Mouse (Mus musculus): Measurements from ENCODE around the gene 5730409E04Rik. TPM values are rescaled to one million over a fixed set of nuclear protein-coding genes. Genes with fewer than 3 reads are reported as not detected.

The 5730409E04Rik gene
- 0.94 and 1.3 TPM in 2 replicates for polyA plus RNA-seq (2016; fragmentation: Nextera tagmentation; extraction: Ambion mirVana)

DNA sequence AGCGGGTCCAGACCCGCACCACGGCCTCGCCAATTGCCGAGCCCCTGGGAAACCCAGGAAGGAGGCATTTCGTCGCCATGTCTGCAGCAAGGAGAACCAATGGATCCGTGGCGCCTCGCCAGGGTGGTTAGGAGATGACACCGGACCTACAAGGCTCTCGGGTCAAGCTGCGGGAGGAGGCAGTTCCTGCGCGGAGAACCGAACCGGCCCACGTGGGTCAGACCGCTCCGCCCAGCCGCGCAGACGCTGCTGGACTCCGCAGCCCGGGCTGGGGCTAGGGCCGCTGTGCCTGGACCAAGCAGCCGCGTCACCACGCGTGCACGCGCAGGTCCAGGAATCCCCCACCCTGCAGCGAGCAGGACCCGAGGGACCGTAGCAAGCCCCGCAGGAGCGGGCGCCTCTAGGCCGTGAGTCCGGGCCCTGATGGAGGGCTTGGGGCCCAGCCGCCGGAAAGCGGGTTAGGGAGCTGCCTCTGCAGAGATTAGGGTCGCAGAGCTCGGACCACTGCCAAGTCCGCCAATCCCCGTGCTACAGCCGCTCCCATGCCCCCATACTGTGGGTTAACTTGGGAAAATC, at the start of gene 5730409E04Rik:
TSS of gene 5730409E04Rik (plus strand) at position 213 of the 576 bp plus-strand sequence.
- 2% methylated on average over 48 of the region's 48 CpGs for WGBS
- H3K27me3 ChIP-seq (ENCODE audit: poor library complexity, severe bottlenecking), result peaks cover 95% of the 10 kb centered on the region

DNA sequence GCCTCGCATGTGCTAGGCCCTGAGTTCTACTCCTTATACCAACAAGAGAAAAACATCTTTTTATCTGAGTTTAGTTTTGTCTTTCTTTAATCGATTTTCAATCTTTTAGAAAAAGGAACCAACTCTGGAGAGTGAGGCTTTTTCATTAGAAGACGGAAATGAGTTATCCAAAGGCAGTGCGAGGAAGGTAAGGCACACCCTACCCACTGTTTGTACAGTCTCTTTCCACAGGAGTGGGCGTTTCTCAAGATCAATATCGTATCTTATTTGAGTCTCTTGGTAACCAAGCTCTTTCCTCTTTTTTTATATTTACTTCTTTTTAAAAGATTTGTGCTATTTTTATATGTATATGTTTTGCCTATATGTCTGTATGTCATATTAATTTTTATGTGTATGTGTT, 45.8 kb upstream of the 5730409E04Rik start:
- Histone ChIP-seq H3K36me3 (replicated peaks) (peaks cover 99% of the 10 kb centered on the region), H3K4me1 (no peaks in the 10 kb centered on the region), H3K9me3 (no peaks in the 10 kb centered on the region), H3K4me3 (no peak overlapping the region), H3K27me3 (ENCODE audit: poor library complexity, severe bottlenecking) (no peaks in the 10 kb centered on the region), H3K27ac (no peak overlapping the region)
- 94% methylated on average over 6 of the region's 6 CpGs for WGBS
- no peak for DNase-seq (ENCODE audit: extremely low spot score, low spot score)

More for the DNA sequence above, at the start of gene 5730409E04Rik:
- H3K27ac ChIP-seq, result peak within 1 kb of the TSS; percentile 91
- no peaks in the 10 kb centered on the region for H3K9me3 ChIP-seq
- 0 out of 2 replicates have a peak, but pooled peaks cover 7% of the 10 kb centered on the region for H3K36me3 ChIP-seq (replicated peaks)
- H3K4me3 ChIP-seq, result peak within 1 kb of the TSS; percentile 70
- H3K4me1 ChIP-seq, result peaks cover 20% of the 10 kb centered on the region
- DNase-seq (ENCODE audit: extremely low spot score, low spot score), result peak; percentile 63

DNA sequence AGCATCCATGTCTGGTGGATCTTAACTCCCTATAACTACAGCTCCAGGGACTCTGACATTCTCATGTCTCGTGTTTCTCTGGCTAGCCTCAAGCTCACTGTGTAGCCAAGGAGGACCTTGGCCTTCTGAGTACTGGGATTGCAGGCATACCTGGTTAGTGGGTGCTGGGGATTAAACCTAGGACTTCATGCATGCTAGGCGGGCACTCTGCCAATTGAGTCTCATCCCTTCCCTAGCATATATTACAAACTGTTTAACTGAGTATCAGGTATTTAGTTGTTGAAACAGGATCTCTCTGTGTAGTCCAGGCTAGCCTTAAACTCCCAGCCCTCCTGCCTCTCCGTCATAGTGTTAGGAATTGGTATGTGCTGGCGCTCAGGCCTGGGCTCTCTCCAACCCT, 42.4 kb upstream of the 5730409E04Rik start:
- Histone ChIP-seq H3K27ac (no peak overlapping the region), H3K36me3 (replicated peaks) (peaks cover 100% of the 10 kb centered on the region), H3K9me3 (no peaks in the 10 kb centered on the region), H3K4me1 (no peaks in the 10 kb centered on the region), H3K27me3 (ENCODE audit: poor library complexity, severe bottlenecking) (no peaks in the 10 kb centered on the region), H3K4me3 (no peak overlapping the region)
- DNase-seq (ENCODE audit: extremely low spot score, low spot score), result no peak
- WGBS, result 92% methylated on average over 4 of the region's 4 CpGs

DNA sequence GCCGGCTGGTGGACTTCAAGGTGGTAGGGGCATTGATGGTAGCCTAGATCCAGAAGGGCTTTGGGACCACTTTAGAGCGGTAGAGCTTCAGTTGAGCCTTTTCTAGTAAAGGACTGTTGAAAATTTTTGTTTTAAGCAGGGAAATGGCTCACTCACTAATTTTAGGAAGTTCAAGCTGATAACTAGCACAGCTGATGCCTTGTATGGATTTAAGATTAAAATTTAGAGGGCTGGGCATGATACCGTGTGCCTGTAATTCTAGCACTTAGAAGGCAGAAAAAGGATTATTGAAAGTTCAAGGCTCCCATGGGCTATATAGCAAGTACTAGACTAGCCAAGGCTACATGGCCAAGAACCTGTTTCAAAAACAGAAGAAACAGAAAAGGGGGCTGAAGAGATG, 39.8 kb upstream of the 5730409E04Rik start:
- no peak for DNase-seq (ENCODE audit: extremely low spot score, low spot score)
- WGBS, result 93% methylated on average over 3 of the region's 3 CpGs
- H3K4me1 ChIP-seq, result no peaks in the 10 kb centered on the region
- no peaks in the 10 kb centered on the region for H3K27me3 ChIP-seq (ENCODE audit: poor library complexity, severe bottlenecking)
- no peak overlapping the region for H3K27ac ChIP-seq
- peaks cover 100% of the 10 kb centered on the region for H3K36me3 ChIP-seq (replicated peaks)
- H3K9me3 ChIP-seq, result peaks cover 11% of the 10 kb centered on the region; the same call in 1 of the 2 replicates
- H3K4me3 ChIP-seq, result no peak overlapping the region

DNA sequence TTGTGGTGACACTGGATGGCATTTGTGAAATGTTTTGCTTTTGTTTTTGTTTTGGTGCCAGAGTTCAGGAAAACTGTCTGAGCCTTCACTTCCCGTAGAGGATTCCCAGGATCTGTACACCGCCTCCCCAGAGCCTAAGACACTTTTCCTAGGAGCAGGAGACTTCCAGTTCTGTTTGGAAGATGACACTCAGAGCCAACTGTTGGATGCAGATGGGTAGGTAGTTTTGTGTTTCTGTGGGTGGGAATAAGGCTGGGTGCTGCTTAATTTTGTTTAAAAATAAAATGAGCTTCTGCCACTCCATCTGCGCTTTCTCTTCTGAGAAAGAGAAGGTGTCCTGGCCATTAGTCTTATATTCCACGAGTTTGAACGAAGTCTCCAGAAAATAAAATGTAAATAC, 33.3 kb upstream of the 5730409E04Rik start:
- Histone ChIP-seq H3K36me3 (replicated peaks) (peaks cover 100% of the 10 kb centered on the region), H3K9me3 (peaks cover 12% of the 10 kb centered on the region; the same call in 1 of the 2 replicates), H3K4me3 (no peak overlapping the region), H3K27me3 (ENCODE audit: poor library complexity, severe bottlenecking) (no peaks in the 10 kb centered on the region), H3K4me1 (no peaks in the 10 kb centered on the region), H3K27ac (no peak overlapping the region)
- 98% methylated on average over 5 of the region's 5 CpGs for WGBS
- no peak for DNase-seq (ENCODE audit: extremely low spot score, low spot score)

DNA sequence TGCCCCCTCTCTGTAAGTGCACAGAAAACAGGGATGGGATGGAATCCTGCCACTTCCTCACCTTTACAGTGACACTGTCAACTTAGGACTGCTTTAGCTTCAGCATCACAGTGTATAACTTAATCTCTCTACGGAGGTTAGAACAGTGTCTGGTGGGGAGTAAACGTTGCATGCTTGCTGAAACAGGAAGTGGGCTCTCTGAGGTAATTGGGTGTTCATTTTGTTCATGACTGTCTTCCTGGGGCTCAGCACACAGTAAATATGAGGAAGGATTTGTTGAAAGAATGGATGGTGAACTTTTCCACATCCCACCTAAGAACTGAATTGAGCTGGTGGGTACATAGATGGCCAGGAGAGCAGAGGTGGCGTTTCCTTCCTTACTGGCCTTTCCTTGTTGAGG, 31.7 kb upstream of the 5730409E04Rik start:
- no peak overlapping the region for H3K27ac ChIP-seq
- H3K36me3 ChIP-seq (replicated peaks), result peaks cover 100% of the 10 kb centered on the region
- no peaks in the 10 kb centered on the region for H3K4me1 ChIP-seq
- H3K9me3 ChIP-seq, result peaks cover 12% of the 10 kb centered on the region; the same call in 1 of the 2 replicates
- DNase-seq (ENCODE audit: extremely low spot score, low spot score), result no peak
- H3K4me3 ChIP-seq, result no peak overlapping the region
- WGBS, result 94% methylated on average over 3 of the region's 3 CpGs
- no peaks in the 10 kb centered on the region for H3K27me3 ChIP-seq (ENCODE audit: poor library complexity, severe bottlenecking)

DNA sequence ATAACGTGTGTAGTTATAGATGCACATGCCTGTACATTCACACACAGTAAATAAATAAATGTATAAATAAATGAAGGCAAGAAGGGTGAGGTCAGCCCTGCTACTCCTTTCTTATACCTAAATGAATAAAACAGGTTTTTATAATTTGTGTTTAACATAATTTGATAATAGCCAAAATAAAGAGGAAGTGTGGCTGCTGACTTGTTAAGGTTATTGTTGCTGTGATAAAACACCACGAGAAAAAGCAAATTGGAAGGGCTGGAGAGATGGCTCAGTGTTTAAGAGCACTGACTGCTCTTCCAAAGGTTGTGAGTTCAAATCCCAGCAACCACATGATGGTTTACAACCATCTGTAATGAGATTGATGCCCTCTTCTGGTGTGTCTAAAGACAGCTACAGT, 30.5 kb upstream of the 5730409E04Rik start:
- Histone ChIP-seq H3K9me3 (peaks cover 8% of the 10 kb centered on the region; the same call in 1 of the 2 replicates), H3K4me3 (no peak overlapping the region), H3K27me3 (ENCODE audit: poor library complexity, severe bottlenecking) (no peaks in the 10 kb centered on the region), H3K4me1 (no peaks in the 10 kb centered on the region), H3K27ac (no peak overlapping the region), H3K36me3 (replicated peaks) (peaks cover 100% of the 10 kb centered on the region)
- 90% methylated on average over 2 of the region's 2 CpGs for WGBS
- DNase-seq (ENCODE audit: extremely low spot score, low spot score), result no peak

DNA sequence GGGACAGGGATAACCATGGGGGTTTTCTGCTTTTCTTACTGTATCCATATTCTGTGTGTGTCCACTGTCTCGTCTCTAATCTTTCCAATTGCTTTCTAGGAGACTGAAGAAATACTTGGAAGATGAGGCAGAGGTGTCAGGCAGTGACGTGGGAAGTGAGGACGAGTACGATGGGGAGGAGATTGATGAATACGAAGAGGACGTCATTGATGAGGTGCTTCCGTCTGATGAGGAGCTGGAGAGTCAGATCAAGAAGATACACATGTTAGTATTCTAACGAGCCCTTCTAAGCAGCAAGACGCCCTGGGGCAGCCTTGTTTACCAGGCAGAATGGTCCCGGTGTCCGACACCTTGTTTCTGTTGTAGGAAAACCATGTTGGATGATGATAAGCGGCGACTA, 23.9 kb upstream of the 5730409E04Rik start:
- Histone ChIP-seq H3K27me3 (ENCODE audit: poor library complexity, severe bottlenecking) (no peaks in the 10 kb centered on the region), H3K4me1 (no peaks in the 10 kb centered on the region), H3K36me3 (replicated peaks) (peaks cover 100% of the 10 kb centered on the region), H3K4me3 (no peak overlapping the region), H3K9me3 (peaks cover 10% of the 10 kb centered on the region; the same call in 1 of the 2 replicates), H3K27ac (no peak overlapping the region)
- no peak for DNase-seq (ENCODE audit: extremely low spot score, low spot score)
- 96% methylated on average over 13 of the region's 13 CpGs for WGBS

DNA sequence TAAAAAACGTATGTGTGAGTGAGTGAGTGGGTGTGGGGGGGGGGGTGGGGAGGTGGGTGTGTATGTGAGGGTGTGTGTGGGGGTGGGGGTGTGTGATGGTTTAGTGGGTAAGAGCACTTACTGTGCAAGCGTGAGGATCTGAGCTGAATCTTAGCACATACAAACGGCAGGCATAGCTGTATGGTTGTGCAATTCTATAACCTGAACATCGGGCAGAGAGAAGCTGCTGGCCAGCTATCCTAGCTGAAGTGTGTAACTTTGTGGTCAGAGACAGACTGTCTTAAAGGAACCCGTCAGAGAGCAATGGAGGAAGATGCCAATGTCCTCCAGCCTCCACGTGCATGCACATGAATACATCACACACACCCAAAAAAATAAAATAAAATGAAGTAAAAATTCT, 17.6 kb upstream of the 5730409E04Rik start:
- no peak overlapping the region for H3K27ac ChIP-seq
- H3K4me1 ChIP-seq, result no peaks in the 10 kb centered on the region
- peaks cover 82% of the 10 kb centered on the region for H3K36me3 ChIP-seq (replicated peaks)
- no peaks in the 10 kb centered on the region for H3K27me3 ChIP-seq (ENCODE audit: poor library complexity, severe bottlenecking)
- peaks cover under 1% of the 10 kb centered on the region; the same call in 1 of the 2 replicates for H3K9me3 ChIP-seq
- no peak overlapping the region for H3K4me3 ChIP-seq
- WGBS, result 92% methylated on average over 6 of the region's 6 CpGs
- DNase-seq (ENCODE audit: extremely low spot score, low spot score), result no peak

DNA sequence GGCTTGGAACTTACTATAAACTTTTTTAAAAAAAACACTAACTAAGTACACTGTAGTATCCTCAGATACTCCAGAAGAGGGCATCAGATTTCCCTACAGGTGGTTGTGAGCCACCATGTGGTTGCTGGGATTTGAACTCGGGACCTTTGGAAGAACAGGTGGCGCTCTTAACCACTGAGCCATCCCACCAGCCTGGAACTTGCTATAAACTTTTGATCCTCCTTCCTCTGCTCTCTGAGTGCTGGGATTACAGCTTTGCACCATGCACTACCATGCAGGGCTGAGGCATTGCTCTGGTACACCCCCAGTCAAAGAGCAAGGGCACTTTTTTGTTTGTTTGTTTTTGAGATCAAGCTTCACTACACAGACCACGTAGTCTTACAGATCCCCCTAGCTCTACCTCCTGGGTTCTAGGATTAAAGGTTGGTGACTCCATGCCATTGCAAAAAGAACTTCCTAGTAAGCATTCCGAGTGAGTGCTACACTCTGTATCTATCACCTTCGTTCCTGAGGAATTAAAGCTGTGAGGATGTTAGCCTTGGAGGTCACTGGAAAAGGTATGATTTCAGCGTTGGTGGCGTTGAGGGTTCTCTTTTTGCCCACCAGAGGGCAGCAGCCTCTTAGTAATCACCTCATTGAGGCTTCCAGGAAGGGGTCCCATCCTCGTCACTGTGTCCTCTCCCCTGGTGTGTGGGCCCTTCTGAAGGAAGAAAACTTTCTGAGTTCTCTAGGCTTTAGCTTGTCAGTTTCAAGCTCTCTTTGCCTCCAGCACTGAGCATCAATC, 9.5 kb upstream of the 5730409E04Rik start:
- H3K9me3 ChIP-seq, result no peaks in the 10 kb centered on the region
- H3K4me1 ChIP-seq, result peaks cover 35% of the 10 kb centered on the region
- DNase-seq (ENCODE audit: extremely low spot score, low spot score), result peak; percentile 73
- no peak overlapping the region for H3K27ac ChIP-seq
- peaks cover under 1% of the 10 kb centered on the region; the same call in 1 of the 2 replicates for H3K36me3 ChIP-seq (replicated peaks)
- H3K27me3 ChIP-seq (ENCODE audit: poor library complexity, severe bottlenecking), result peaks cover 76% of the 10 kb centered on the region
- no peak overlapping the region for H3K4me3 ChIP-seq
- WGBS, result 35% methylated on average over 8 of the region's 8 CpGs

DNA sequence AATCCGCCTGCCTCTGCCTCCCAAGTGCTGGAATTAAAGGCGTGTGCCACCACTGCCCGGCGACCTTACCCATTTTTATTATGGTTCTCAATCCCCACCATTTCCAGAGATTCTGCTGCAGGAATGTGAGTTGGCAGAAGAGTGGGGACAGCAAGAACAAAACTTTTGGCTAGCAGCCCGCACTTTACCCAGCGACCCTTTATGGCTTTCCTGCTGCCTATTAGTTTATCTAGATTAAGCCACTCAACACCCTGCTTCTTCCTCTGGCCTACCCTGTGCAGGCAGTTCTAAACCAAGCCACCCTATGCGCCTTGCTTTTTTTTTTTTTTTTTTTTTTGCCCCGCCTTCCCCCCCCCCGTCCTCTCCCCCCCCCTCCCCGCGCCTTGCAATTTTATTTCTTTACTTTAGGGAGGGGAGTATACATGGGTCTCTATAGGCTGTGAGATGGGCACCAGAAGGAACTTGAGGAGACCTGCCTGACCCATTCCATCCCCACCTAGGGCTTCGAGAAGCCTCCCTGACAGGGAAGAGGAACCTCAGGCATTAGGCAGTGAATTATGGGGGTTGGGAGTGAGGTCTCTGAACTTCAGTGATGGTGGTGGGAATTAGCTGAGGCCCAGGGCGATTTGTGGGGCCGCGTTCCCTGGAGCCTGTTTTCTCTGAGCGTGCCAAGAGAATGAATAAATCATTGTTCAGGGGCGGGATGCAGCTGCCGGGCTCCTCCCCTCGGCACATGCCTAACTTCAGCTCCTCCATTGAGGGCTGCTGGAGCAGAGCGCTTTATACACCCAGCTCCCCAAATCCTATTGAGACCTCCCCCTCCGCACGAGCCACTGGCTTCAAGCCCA, 7.8 kb upstream of the 5730409E04Rik start:
- peak overlapping the region; percentile 80 for H3K27ac ChIP-seq
- WGBS, result 24% methylated on average over 20 of the region's 22 CpGs

DNA sequence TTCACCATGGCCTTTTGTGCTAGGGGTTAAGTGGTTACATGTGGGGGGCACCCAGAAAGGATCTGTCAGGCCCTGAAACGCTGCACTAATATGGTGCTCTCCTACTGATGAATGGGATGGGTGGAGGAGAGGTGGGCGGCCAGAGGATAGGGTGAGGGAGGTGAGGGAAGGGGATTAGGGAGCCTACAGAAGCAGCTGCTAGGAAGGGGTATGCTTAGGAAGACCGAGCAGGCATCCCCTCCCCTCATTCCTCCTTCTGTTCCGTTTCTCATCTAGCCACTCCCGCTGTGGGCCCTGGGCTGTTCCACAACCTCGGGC, 7.2 kb upstream of the 5730409E04Rik start:
- peak overlapping the region; percentile 32 for H3K4me3 ChIP-seq
- H3K36me3 ChIP-seq (replicated peaks), result no peaks in the 10 kb centered on the region
- H3K27me3 ChIP-seq (ENCODE audit: poor library complexity, severe bottlenecking), result peaks cover 95% of the 10 kb centered on the region
- DNase-seq (ENCODE audit: extremely low spot score, low spot score), result no peak
- no peaks in the 10 kb centered on the region for H3K9me3 ChIP-seq
- H3K4me1 ChIP-seq, result peaks cover 35% of the 10 kb centered on the region
- WGBS, result 2% methylated on average over 6 of the region's 6 CpGs
- peak overlapping the region; percentile 80 for H3K27ac ChIP-seq

More for the DNA sequence above, 7.8 kb upstream of the 5730409E04Rik start:
- Histone ChIP-seq H3K36me3 (replicated peaks) (no peaks in the 10 kb centered on the region), H3K4me1 (peaks cover 35% of the 10 kb centered on the region), H3K4me3 (peak overlapping the region; percentile 32), H3K27me3 (ENCODE audit: poor library complexity, severe bottlenecking) (peaks cover 92% of the 10 kb centered on the region), H3K9me3 (no peaks in the 10 kb centered on the region)
- DNase-seq (ENCODE audit: extremely low spot score, low spot score), result peak; percentile 86

Measured in forebrain, embryonic 10.5 days (tissue).